Mouse (Mus musculus) heart, embryonic 13.5 days (tissue): Measurements from ENCODE around the gene Mertk. TPM values are rescaled to one million over a fixed set of nuclear protein-coding genes. Genes with fewer than 3 reads are reported as not detected.

Experiments
- ATAC-seq: fragments of 200-750 bp; cut with Nextera tagmentation; 2 replicates; pipeline ENCODE4 v1.8.0; 2017; ENCODE audit warnings: moderate TSS enrichment; ENCODE audit not compliant: insufficient number of reproducible peaks, low FRiP score, low TSS enrichment; ENCODE audit errors: extremely low read depth
- H3K27ac ChIP-seq: fragments of 300-500 bp; sonication (generic); replicated peaks from 2 replicates; pipeline ENCODE4 v1.5.1; 2015; ENCODE audit warnings: moderate library complexity, mild to moderate bottlenecking, inconsistent platforms
- H3K27me3 ChIP-seq: fragments of 300-500 bp; sonication (generic); replicated peaks from 2 replicates; pipeline ENCODE4 v1.6.1; 2015; ENCODE audit warnings: mild to moderate bottlenecking, inconsistent platforms
- H3K36me3 ChIP-seq: fragments of 300-500 bp; sonication (generic); 2 replicates; pipeline ENCODE4 v1.6.1; 2015; ENCODE audit warnings: mild to moderate bottlenecking, inconsistent platforms
- H3K4me1 ChIP-seq: fragments of 300-500 bp; sonication (generic); 2 replicates; pipeline ENCODE4 v1.6.1; 2015; ENCODE audit warnings: inconsistent platforms
- H3K4me2 ChIP-seq: fragments of 300-500 bp; sonication (generic); 2 replicates; pipeline ENCODE4 v1.6.1; 2015; ENCODE audit warnings: inconsistent platforms, mild to moderate bottlenecking, moderate library complexity
- H3K4me3 ChIP-seq: fragments of 300-500 bp; sonication (generic); 2 replicates; pipeline ENCODE4 v1.5.1; 2015; ENCODE audit warnings: moderate library complexity, mild to moderate bottlenecking, inconsistent platforms
- H3K9ac ChIP-seq: fragments of 300-500 bp; sonication (generic); 2 replicates; pipeline ENCODE4 v1.6.1; 2015; ENCODE audit warnings: inconsistent platforms, mild to moderate bottlenecking, moderate library complexity
- H3K9me3 ChIP-seq: fragments of 300-500 bp; sonication (generic); 2 replicates; pipeline ENCODE4 v1.6.1; 2016; ENCODE audit warnings: inconsistent platforms
- WGBS: fragments of 180-500 bp; shearing (Covaris S2); methylation state at CpG from one replicate; pipeline ENCODE4 v1.1.7; 2015; ENCODE audit warnings: mixed read lengths; 5-methylcytosine and 5-hydroxymethylcytosine counted together
- polyA plus RNA-seq: library from polyadenylated mRNA; unstranded; fragments of >200 nt; fragmentation: Nextera tagmentation; extraction: Ambion mirVana; gene quantifications from 2 replicates; pipeline ENCODE4 v1.2.1, GENCODE M21; 2015

The Mertk gene
- polyA plus RNA-seq, 1 experiment from 2014 or later: 4.0 TPM

- ATAC-seq: no peak
- peak overlapping the region; percentile 26 for H3K9ac ChIP-seq
Observed at GRCm38 (mm10) chr2:128697566-128697965, 1.2 kb upstream of the Mertk start.

GRCm38 (mm10) chr2:128698140-128698692 is 540 bp upstream of the Mertk start:
- peak overlapping the region; percentile 74 for H3K4me2 ChIP-seq
- H3K4me3 ChIP-seq: peak overlapping the region; percentile 66
- peak overlapping the region; percentile 84 for H3K9ac ChIP-seq
- H3K9me3 ChIP-seq: no peaks in the 10 kb centered on the region
- WGBS: under 1% methylated on average over 14 of the region's 14 CpGs
- peak; percentile 80 for ATAC-seq
- H3K27me3 ChIP-seq: no peaks in the 10 kb centered on the region
- no peaks in the 10 kb centered on the region for H3K36me3 ChIP-seq
- H3K4me1 ChIP-seq: peaks cover 21% of the 10 kb centered on the region
- H3K27ac ChIP-seq: peak overlapping the region; percentile 87

More at GRCm38 (mm10) chr2:128697566-128697965, 1.2 kb upstream of the Mertk start:
- Histone ChIP-seq H3K9me3 (no peaks in the 10 kb centered on the region), H3K4me2 (peak overlapping the region; percentile 74), H3K36me3 (no peaks in the 10 kb centered on the region), H3K27me3 (no peaks in the 10 kb centered on the region), H3K4me3 (peak overlapping the region; percentile 66; the same call in 1 of the 2 replicates), H3K27ac (no peak overlapping the region), H3K4me1 (peaks cover 21% of the 10 kb centered on the region)
- WGBS: 44% methylated on average over 5 of the region's 5 CpGs

- H3K4me3 ChIP-seq: peak overlapping the region; percentile 66
- no peaks in the 10 kb centered on the region for H3K9me3 ChIP-seq
- H3K4me1 ChIP-seq: peaks cover 22% of the 10 kb centered on the region
- 1% methylated on average over 24 of the region's 24 CpGs for WGBS
- H3K27ac ChIP-seq: peak overlapping the region; percentile 87
- H3K36me3 ChIP-seq: no peaks in the 10 kb centered on the region
- peak overlapping the region; percentile 74 for H3K4me2 ChIP-seq
- ATAC-seq: no peak; the same call in 1 of the 2 replicates
- H3K27me3 ChIP-seq: no peaks in the 10 kb centered on the region
- peak overlapping the region; percentile 84 for H3K9ac ChIP-seq
Observed at GRCm38 (mm10) chr2:128699201-128699885, 587 bp downstream of the Mertk start.

GRCm38 (mm10) chr2:128704474-128704873 is 5.7 kb downstream of the Mertk start:
- no peak overlapping the region for H3K4me2 ChIP-seq
- no peaks in the 10 kb centered on the region for H3K27me3 ChIP-seq
- no peak for ATAC-seq
- H3K9ac ChIP-seq: no peak overlapping the region
- H3K9me3 ChIP-seq: no peaks in the 10 kb centered on the region
- H3K27ac ChIP-seq: no peak overlapping the region
- WGBS: 87% methylated on average over 3 of the region's 3 CpGs
- H3K36me3 ChIP-seq: no peaks in the 10 kb centered on the region
- peaks cover 18% of the 10 kb centered on the region for H3K4me1 ChIP-seq
- H3K4me3 ChIP-seq: no peak overlapping the region

- Histone ChIP-seq H3K27me3 (no peaks in the 10 kb centered on the region), H3K4me2 (no peak overlapping the region), H3K9ac (no peak overlapping the region), H3K27ac (no peak overlapping the region), H3K4me3 (no peak overlapping the region), H3K9me3 (no peaks in the 10 kb centered on the region), H3K4me1 (peaks cover 25% of the 10 kb centered on the region), H3K36me3 (no peaks in the 10 kb centered on the region)
- no peak for ATAC-seq
- WGBS: 44% methylated on average over 6 of the region's 6 CpGs
Observed at GRCm38 (mm10) chr2:128709264-128709663, 10.5 kb downstream of the Mertk start.

GRCm38 (mm10) chr2:128710609-128711008 is 11.9 kb downstream of the Mertk start:
- no peak for ATAC-seq
- H3K9ac ChIP-seq: no peak overlapping the region

GRCm38 (mm10) chr2:128712940-128713339 is 14.2 kb downstream of the Mertk start:
- H3K36me3 ChIP-seq: no peaks in the 10 kb centered on the region
- no peak overlapping the region for H3K4me3 ChIP-seq
- no peaks in the 10 kb centered on the region for H3K9me3 ChIP-seq
- peak overlapping the region; percentile 77 for H3K27ac ChIP-seq
- WGBS: 85% methylated on average over 6 of the region's 6 CpGs
- H3K4me1 ChIP-seq: peaks cover 47% of the 10 kb centered on the region
- no peaks in the 10 kb centered on the region for H3K27me3 ChIP-seq
- H3K4me2 ChIP-seq: no peak overlapping the region
- no peak overlapping the region for H3K9ac ChIP-seq
- no peak for ATAC-seq

More at GRCm38 (mm10) chr2:128710609-128711008, 11.9 kb downstream of the Mertk start:
- no peak overlapping the region for H3K4me2 ChIP-seq
- H3K4me3 ChIP-seq: no peak overlapping the region
- no peaks in the 10 kb centered on the region for H3K27me3 ChIP-seq
- WGBS: 74% methylated on average over 6 of the region's 6 CpGs
- H3K9me3 ChIP-seq: no peaks in the 10 kb centered on the region
- peaks cover 36% of the 10 kb centered on the region for H3K4me1 ChIP-seq
- H3K36me3 ChIP-seq: no peaks in the 10 kb centered on the region
- H3K27ac ChIP-seq: no peak overlapping the region

GRCm38 (mm10) chr2:128713548-128714003 is 14.8 kb downstream of the Mertk start:
- Histone ChIP-seq H3K9ac (no peak overlapping the region), H3K9me3 (no peaks in the 10 kb centered on the region), H3K4me2 (no peak overlapping the region), H3K4me1 (peaks cover 51% of the 10 kb centered on the region), H3K4me3 (no peak overlapping the region), H3K36me3 (no peaks in the 10 kb centered on the region), H3K27me3 (no peaks in the 10 kb centered on the region), H3K27ac (peak overlapping the region; percentile 77)
- no peak for ATAC-seq
- 62% methylated on average over 5 of the region's 5 CpGs for WGBS

GRCm38 (mm10) chr2:128714724-128715241 is 16.0 kb downstream of the Mertk start:
- Histone ChIP-seq H3K4me1 (peaks cover 45% of the 10 kb centered on the region), H3K27ac (0 out of 2 replicates have a peak overlapping the region, but pooled peaks have one; percentile 77), H3K36me3 (no peaks in the 10 kb centered on the region), H3K9me3 (no peaks in the 10 kb centered on the region), H3K27me3 (no peaks in the 10 kb centered on the region), H3K4me3 (no peak overlapping the region), H3K4me2 (no peak overlapping the region), H3K9ac (no peak overlapping the region)
- 73% methylated on average over 7 of the region's 7 CpGs for WGBS
- no peak for ATAC-seq

GRCm38 (mm10) chr2:128715979-128716378 is 17.2 kb downstream of the Mertk start:
- Histone ChIP-seq H3K4me1 (peaks cover 45% of the 10 kb centered on the region), H3K4me2 (no peak overlapping the region), H3K9ac (no peak overlapping the region), H3K4me3 (no peak overlapping the region), H3K27me3 (no peaks in the 10 kb centered on the region), H3K9me3 (no peaks in the 10 kb centered on the region; the same call in 1 of the 2 replicates), H3K36me3 (peaks cover 4% of the 10 kb centered on the region; the same call in 1 of the 2 replicates), H3K27ac (no peak overlapping the region)
- ATAC-seq: no peak
- 93% methylated on average over 1 of the region's 1 CpGs for WGBS

- no peaks in the 10 kb centered on the region; the same call in 1 of the 2 replicates for H3K9me3 ChIP-seq
- no peak for ATAC-seq
- no peak overlapping the region for H3K4me3 ChIP-seq
- peaks cover 27% of the 10 kb centered on the region for H3K4me1 ChIP-seq
- peaks cover 4% of the 10 kb centered on the region; the same call in 1 of the 2 replicates for H3K36me3 ChIP-seq
- 87% methylated on average over 2 of the region's 2 CpGs for WGBS
- H3K9ac ChIP-seq: no peak overlapping the region
- H3K27ac ChIP-seq: no peak overlapping the region
- H3K27me3 ChIP-seq: no peaks in the 10 kb centered on the region
- no peak overlapping the region for H3K4me2 ChIP-seq
Observed at GRCm38 (mm10) chr2:128719380-128719779, 20.6 kb downstream of the Mertk start.
